Mouse (Mus musculus): ENCODE data around the gene Aurkb.
A peak's percentile ranks its signal among the peaks of the same experiment; 100 is the strongest.

Aurkb gene

DNA sequence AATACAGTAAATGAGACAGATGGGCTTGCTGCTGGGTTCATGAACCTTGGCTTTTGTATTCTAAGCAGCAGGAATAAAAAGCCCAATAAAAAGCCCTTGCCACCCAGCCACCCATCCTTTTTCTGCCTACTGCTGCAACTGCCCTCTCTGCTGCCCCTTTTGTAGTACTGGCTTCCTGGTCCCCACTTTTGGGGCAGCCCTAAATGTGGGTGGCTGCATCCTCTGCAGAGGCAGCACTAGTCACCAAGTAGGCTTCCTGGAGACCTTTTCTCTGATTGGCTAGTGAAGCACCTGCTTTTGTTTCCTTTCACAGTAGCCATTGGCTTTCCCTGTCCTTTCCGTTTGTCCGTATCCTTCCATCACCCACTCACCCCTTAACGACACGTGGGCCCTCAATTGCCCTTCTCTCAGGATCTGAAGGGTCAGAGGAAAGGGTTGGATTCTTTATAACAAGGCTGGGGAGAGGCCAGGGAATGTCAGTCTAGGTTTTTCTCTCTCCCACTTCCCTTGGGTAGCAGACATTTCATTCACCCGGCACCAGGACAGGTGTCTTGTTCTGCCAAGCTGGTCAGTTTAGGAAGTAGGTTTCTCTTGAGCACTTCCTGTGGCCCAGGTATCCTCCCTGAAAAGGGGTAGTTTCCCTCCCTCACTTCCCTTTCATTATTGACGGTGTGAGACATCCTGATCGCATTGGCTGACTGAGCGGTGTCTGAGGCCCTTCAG lies 52.8 kb downstream of the Aurkb start:
- no peak for DNase-seq (ENCODE audit: low read depth, low spot score)

DNA sequence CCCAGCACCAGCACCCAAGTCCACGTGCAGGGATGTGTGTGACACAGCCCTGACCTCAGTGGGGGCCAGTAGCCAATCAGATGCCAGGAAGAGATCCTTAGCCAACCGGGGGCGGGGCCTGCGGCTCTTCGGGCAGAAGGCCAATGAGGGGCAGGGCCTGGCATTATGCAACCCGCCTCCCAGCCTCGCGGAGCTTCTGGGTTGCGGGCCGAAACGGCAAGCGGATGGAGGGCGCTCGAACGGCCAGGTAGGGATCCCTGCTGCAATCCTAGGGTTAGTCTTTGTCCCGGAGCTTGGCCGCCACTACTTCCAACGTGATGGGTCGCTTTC lies 53.3 kb downstream of the Aurkb start:
- DNase-seq (ENCODE audit: low read depth, low spot score) = peak; percentile 95

DNA sequence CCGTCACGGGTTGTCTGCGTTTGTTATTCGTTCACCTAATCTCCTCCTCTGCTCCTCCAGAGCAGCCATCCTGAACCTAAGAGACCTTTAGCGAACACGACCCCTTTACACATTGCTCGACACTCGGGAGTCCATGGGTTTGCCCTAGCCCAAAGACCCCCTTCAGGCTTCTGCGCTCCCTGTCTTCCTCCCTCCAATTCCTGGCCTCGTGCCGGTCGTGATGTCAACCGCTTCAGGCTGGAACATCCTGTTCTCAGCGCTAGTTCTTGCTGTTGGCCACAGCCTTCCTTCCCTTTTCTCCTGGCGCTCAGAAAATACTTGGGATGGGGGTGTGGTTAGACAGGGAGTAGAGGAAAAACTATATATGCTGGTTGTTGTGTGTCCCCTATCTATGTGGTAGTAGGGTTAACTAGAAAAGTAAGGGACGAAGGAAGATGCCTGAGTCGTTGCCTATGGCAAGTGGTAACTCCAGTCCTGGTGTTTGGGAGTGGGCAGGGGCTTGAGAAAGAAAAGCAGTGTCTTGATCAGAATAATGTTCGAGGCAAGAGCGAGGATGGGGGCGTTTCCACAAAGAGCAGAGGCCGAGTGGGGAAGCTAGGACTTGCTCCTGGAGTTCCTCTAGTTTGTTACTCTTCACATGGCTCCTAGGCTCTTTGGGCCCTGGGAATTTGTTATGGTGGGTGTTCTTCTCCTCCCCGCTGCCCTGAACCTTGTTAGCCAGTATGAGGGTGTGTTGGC lies 53.9 kb downstream of the Aurkb start:
- DNase-seq (ENCODE audit: low read depth, low spot score) = no peak

DNA sequence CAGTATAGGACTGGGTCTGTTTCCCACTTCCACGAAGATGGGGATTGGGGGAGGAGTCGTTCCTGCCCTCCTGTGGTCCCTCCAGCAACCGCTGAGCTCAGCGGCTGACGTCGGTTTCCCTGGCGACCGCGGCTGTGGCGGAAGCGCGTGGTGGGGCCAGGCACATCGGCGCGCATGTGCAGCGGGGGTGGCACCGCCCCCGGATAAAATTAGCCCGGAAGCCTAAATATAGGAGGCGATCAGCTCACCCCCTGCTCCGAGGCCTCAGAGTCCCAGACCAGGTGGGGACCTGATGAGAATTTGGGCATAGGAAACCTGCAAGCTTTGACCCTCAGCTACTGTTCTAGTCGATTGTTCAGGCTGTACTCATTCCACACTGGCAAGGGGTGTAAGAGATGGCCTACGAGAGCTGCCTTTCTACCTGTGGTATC lies 54.5 kb downstream of the Aurkb start:
- DNase-seq (ENCODE audit: low read depth, low spot score) = peak; percentile 80

DNA sequence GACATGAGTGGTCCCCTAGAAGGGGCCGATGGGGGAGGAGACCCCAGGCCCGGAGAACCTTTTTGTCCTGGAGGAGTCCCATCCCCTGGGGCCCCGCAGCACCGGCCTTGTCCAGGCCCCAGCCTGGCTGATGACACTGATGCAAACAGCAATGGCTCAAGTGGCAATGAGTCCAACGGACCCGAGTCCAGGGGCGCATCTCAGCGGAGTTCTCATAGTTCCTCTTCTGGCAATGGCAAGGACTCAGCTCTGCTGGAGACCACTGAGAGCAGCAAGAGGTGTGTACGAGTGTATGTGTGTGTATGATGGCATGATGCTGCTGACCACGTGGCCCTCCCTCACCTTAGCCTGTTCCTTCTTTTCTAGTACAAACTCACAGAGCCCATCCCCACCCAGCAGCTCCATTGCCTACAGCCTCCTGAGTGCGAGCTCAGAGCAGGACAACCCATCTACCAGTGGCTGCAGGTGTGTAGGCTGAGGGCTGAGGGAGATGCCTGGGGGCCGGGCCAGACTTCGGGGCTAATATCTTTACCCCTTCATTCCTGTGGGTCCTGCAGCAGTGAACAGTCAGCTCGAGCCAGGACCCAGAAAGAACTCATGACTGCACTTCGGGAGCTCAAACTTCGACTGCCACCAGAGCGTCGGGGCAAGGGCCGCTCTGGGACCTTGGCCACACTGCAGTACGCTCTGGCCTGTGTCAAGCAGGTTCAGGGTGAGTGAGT lies 55.4 kb downstream of the Aurkb start:
- no peak for DNase-seq (ENCODE audit: low read depth, low spot score)
